Mouse (Mus musculus) liver, adult 2 months (tissue): ENCODE results near the gene Fbp1. TPM values are rescaled to one million over a fixed set of nuclear protein-coding genes. Genes with fewer than 3 reads are reported as not detected.

Source experiments
- DNase-seq: peaks from one replicate; pipeline ENCODE4 v3.0.0-alpha.2; 2011; ENCODE audit warnings: low read depth, low spot score; ENCODE audit errors: extremely low read depth
- H3K27ac ChIP-seq: fragments of 200-500 bp; replicated peaks from 2 replicates; pipeline ENCODE4 v1.5.1; 2012; ENCODE audit warnings: low read depth, mild to moderate bottlenecking, control low read depth, inconsistent platforms, low read length; ENCODE audit not compliant: insufficient read depth
- H3K27me3 ChIP-seq: fragments of 200-500 bp; 2 replicates; pipeline ENCODE4 v1.6.1; 2012; ENCODE audit warnings: mild to moderate bottlenecking, moderate library complexity, low read length, inconsistent platforms; ENCODE audit not compliant: control insufficient read depth, insufficient read depth
- H3K36me3 ChIP-seq: fragments of 200-500 bp; 2 replicates; pipeline ENCODE4 v1.6.1; 2012; ENCODE audit warnings: low read length, inconsistent platforms; ENCODE audit not compliant: control insufficient read depth, insufficient read depth
- H3K4me1 ChIP-seq: fragments of 200-500 bp; 2 replicates; pipeline ENCODE4 v1.6.1; 2011; ENCODE audit warnings: low read length; ENCODE audit not compliant: control insufficient read depth, insufficient read depth
- H3K4me3 ChIP-seq: fragments of 200-500 bp; 2 replicates; pipeline ENCODE4 v1.5.1; 2011; ENCODE audit warnings: low read depth, mild to moderate bottlenecking, control low read depth, low read length, moderate library complexity; ENCODE audit not compliant: insufficient read depth
- H3K79me2 ChIP-seq: fragments of 200-500 bp; 2 replicates; pipeline ENCODE4 v1.6.1; 2012; ENCODE audit warnings: inconsistent platforms, mild to moderate bottlenecking, low read length, moderate library complexity; ENCODE audit not compliant: control insufficient read depth, insufficient read depth
- H3K9ac ChIP-seq: fragments of 200-500 bp; 2 replicates; pipeline ENCODE4 v1.6.1; 2012; ENCODE audit warnings: low read depth, mild to moderate bottlenecking, control low read depth, inconsistent platforms, low read length
- CTCF ChIP-seq: fragments of 200-500 bp; IDR thresholded peaks from 2 replicates; pipeline ENCODE4 v1.5.1; 2011; ENCODE audit warnings: low read depth, low read length, control low read depth
- POLR2A ChIP-seq: fragments of 200-500 bp; IDR thresholded peaks from 2 replicates; pipeline ENCODE4 v1.6.1; 2011; ENCODE audit warnings: low read length, control low read depth; ENCODE audit not compliant: insufficient read depth; ENCODE audit errors: extremely low read depth
- WGBS: fragments of 180-500 bp; shearing (Covaris S2); methylation state at CpG from one replicate; pipeline ENCODE4 v1.1.7; 2018; 5-methylcytosine and 5-hydroxymethylcytosine counted together
- polyA plus RNA-seq: library from polyadenylated mRNA; depleted of rRNA; stranded (reverse); fragments of >200 nt; gene quantifications from 2 replicates; pipeline ENCODE4 v1.2.3, GENCODE M21; 2012
- total RNA-seq: library from RNA; depleted of rRNA; stranded (reverse); fragments of >200 nt; gene quantifications from 2 replicates; pipeline ENCODE4 v1.2.3, GENCODE M21; 2014

Gene Fbp1
- total and polyA plus RNA-seq, 2 experiments: 1,448 to 1,550 TPM

GRCm38 (mm10) chr13:62910206-62910605, 22.1 kb upstream of the Fbp1 start:
- no peak for TF ChIP-seq CTCF
- no peak for TF ChIP-seq POLR2A
- Histone ChIP-seq H3K36me3 (no peaks in the 10 kb centered on the region), H3K79me2 (no peaks in the 10 kb centered on the region; the same call in 1 of the 2 replicates), H3K9ac (no peak overlapping the region), H3K27ac (no peak overlapping the region; the same call in 1 of the 2 replicates), H3K4me1 (peaks cover 26% of the 10 kb centered on the region), H3K27me3 (no peaks in the 10 kb centered on the region), H3K4me3 (no peak overlapping the region)
- WGBS: 87% methylated on average over 4 of the region's 4 CpGs
- no peak for DNase-seq

GRCm38 (mm10) chr13:62909776-62910175, 21.7 kb upstream of the Fbp1 start:
- Histone ChIP-seq H3K36me3 (no peaks in the 10 kb centered on the region), H3K4me1 (peaks cover 26% of the 10 kb centered on the region), H3K4me3 (no peak overlapping the region), H3K79me2 (no peaks in the 10 kb centered on the region; the same call in 1 of the 2 replicates), H3K27me3 (no peaks in the 10 kb centered on the region), H3K9ac (no peak overlapping the region), H3K27ac (no peak overlapping the region; the same call in 1 of the 2 replicates)
- 21% methylated on average over 5 of the region's 5 CpGs for WGBS
- TF ChIP-seq POLR2A: no peak
- TF ChIP-seq CTCF: no peak
- DNase-seq: no peak

- Histone ChIP-seq H3K9ac (peak overlapping the region; percentile 36; the same call in 1 of the 2 replicates), H3K4me1 (peaks cover 26% of the 10 kb centered on the region), H3K79me2 (no peaks in the 10 kb centered on the region; the same call in 1 of the 2 replicates), H3K27ac (peak overlapping the region; percentile 82), H3K36me3 (no peaks in the 10 kb centered on the region), H3K27me3 (no peaks in the 10 kb centered on the region), H3K4me3 (no peak overlapping the region)
- 15% methylated on average over 8 of the region's 8 CpGs for WGBS
- TF ChIP-seq CTCF (no peak), POLR2A (no peak)
- DNase-seq: peak; percentile 100
Measured at GRCm38 (mm10) chr13:62908163-62908559, 20.1 kb upstream of the Fbp1 start.

GRCm38 (mm10) chr13:62907527-62908162, 19.6 kb upstream of the Fbp1 start:
- 25% methylated on average over 14 of the region's 14 CpGs for WGBS
- H3K4me3 ChIP-seq: peak overlapping the region; percentile 49
- H3K79me2 ChIP-seq: no peaks in the 10 kb centered on the region; the same call in 1 of the 2 replicates
- H3K27me3 ChIP-seq: no peaks in the 10 kb centered on the region
- peaks cover 26% of the 10 kb centered on the region for H3K4me1 ChIP-seq
- H3K27ac ChIP-seq: peak overlapping the region; percentile 85
- no peaks in the 10 kb centered on the region for H3K36me3 ChIP-seq
- H3K9ac ChIP-seq: peak overlapping the region; percentile 67
- TF ChIP-seq POLR2A (no peak), CTCF (no peak)
- no peak for DNase-seq

GRCm38 (mm10) chr13:62901139-62901538, 13.1 kb upstream of the Fbp1 start:
- Histone ChIP-seq H3K4me1 (peaks cover 6% of the 10 kb centered on the region; the same call in 1 of the 2 replicates), H3K27ac (no peak overlapping the region), H3K27me3 (no peaks in the 10 kb centered on the region), H3K4me3 (no peak overlapping the region), H3K36me3 (no peaks in the 10 kb centered on the region), H3K79me2 (no peaks in the 10 kb centered on the region), H3K9ac (no peak overlapping the region)
- TF ChIP-seq POLR2A (no peak), CTCF (no peak)
- no peak for DNase-seq
